29 mouse cellular contexts compared by ENCODE assay signal in the genomic region with DNA sequence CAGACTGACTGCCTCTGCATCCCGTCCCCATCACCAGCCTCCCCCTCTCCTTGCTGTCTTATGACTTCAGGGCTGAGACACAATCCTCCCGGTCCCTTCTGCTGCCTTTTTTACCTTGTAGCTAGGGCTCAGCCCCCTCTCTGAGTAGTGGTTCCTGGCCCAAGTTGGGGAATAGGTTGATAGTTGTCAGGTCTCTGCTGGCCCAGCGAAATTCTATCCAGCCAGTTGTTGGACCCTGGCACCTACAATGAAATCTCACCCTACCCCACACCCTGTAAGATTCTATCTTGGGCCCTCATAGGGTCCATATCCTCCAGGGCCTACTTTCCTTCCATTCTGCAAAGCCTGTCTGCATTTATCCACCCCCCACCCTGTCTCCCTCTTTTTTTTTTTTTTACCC. TPM values are rescaled to one million over a fixed set of nuclear protein-coding genes. Genes with fewer than 3 reads are reported as not detected.
A peak's percentile ranks its signal among the peaks of the same experiment; 100 is the strongest.
DNase-seq lines count a peak whose midpoint lies in the region; ATAC-seq and TF ChIP-seq lines count a peak whose summit lies in the region.
"Had no signal": no experiment of that assay in that cellular context is flagged by ENCODE, and none has a peak within 500 bp of the region (broad histone marks: within the 10 kb centered on the region; RNA-seq: fewer than 3 reads in every experiment).

No protein-coding gene starts in this region.

- TF ChIP-seq EP300 in liver, embryonic 14.5 days (IDR thresholded peaks at IDR 0.05; ENCODE audit: low read depth): no peak

- H3K27me3 ChIP-seq in liver, embryonic 12.5 days (replicated peaks): no peaks in the 10 kb centered on the region
- H3K27me3 ChIP-seq in liver, embryonic 14.5 days (ENCODE audit: control insufficient read depth, insufficient read depth, low read length): no peaks in the 10 kb centered on the region
- H3K27me3 ChIP-seq: CH12.LX; embryonic facial prominence, embryonic 13.5 days; midbrain, embryonic 12.5 days; neural tube, embryonic 13.5 days had no signal

- no peak for ATAC-seq in liver, embryonic 12.5 days
- no peak for ATAC-seq in liver, embryonic 14.5 days (ENCODE audit: insufficient read depth)
- no peak for ATAC-seq in megakaryocyte-erythroid progenitor cell, adult 5-6 weeks (replicated peaks; ENCODE audit: low FRiP score, low TSS enrichment, poor library complexity, severe bottlenecking)

- H3K4me1 ChIP-seq in liver, embryonic 12.5 days: peaks cover 72% of the 10 kb centered on the region
- H3K4me1 ChIP-seq in liver, embryonic 14.5 days (replicated peaks; ENCODE audit: control insufficient read depth in 2 of 2, insufficient read depth in 2 of 2, low read length in 1 of 2): peaks cover 31 to 49% of the 10 kb centered on the region in 2 experiments
- H3K4me1 ChIP-seq: embryonic facial prominence, embryonic 13.5 days; midbrain, embryonic 12.5 days; neural tube, embryonic 13.5 days had no signal

- DNase-seq in gastrocnemius, postnatal 25 days: peak; percentile 57
- no peak for DNase-seq in gastrocnemius, postnatal 10 days
- no peak for DNase-seq in liver
- DNase-seq in liver, embryonic 14.5 days (ENCODE audit: low read depth in 3 of 3, low spot score in 3 of 3): no peak
- DNase-seq in heart, adult 9 months (ENCODE audit: low spot score in 2 of 2): no peak
- DNase-seq: adrenal gland, adult 2 months; B cell, adult 2 months; embryo, embryonic 11 days; kidney, adult 11 months; lung, adult 18-20 months; lung, postnatal 10 days had no signal

- H3K9me3 ChIP-seq in liver, embryonic 12.5 days (replicated peaks): no peaks in the 10 kb centered on the region
- no peaks in the 10 kb centered on the region for H3K9me3 ChIP-seq in liver, embryonic 14.5 days (ENCODE audit: control insufficient read depth, low read length)
- H3K9me3 ChIP-seq: embryonic facial prominence, embryonic 13.5 days; G1E; midbrain, embryonic 12.5 days; neural tube, embryonic 13.5 days had no signal

- H3K4me2 ChIP-seq in liver, embryonic 12.5 days: no peak overlapping the region
- H3K4me2 ChIP-seq in liver, embryonic 14.5 days (ENCODE audit: low read depth): no peak overlapping the region
- H3K4me2 ChIP-seq: embryonic facial prominence, embryonic 13.5 days; heart, embryonic 11.5 days; midbrain, embryonic 12.5 days; neural tube, embryonic 13.5 days had no signal

- no peak for TF ChIP-seq CTCF in liver, embryonic 14.5 days (IDR thresholded peaks at IDR 0.05; ENCODE audit: low read depth)

- H3K4me3 ChIP-seq in liver, embryonic 12.5 days: no peak overlapping the region
- H3K4me3 ChIP-seq in liver, embryonic 14.5 days (ENCODE audit: insufficient read depth in 1 of 2, low read depth in 2 of 2, low read length in 2 of 2): no peak overlapping the region
- H3K4me3 ChIP-seq: embryonic facial prominence, embryonic 13.5 days; midbrain, embryonic 12.5 days; neural tube, embryonic 13.5 days had no signal

- peak overlapping the region; percentile 95 for H3K27ac ChIP-seq in liver, embryonic 12.5 days
- H3K27ac ChIP-seq in liver, embryonic 14.5 days: peak overlapping the region; percentile 7
- H3K27ac ChIP-seq: embryonic facial prominence, embryonic 13.5 days had no signal

- WGBS in liver, embryonic 12.5 days (ENCODE audit: insufficient replicate concordance): 71% methylated on average over 3 of the region's 3 CpGs
- 77% methylated on average over 3 of the region's 3 CpGs for WGBS in liver, embryonic 14.5 days (ENCODE audit: insufficient replicate concordance)

- peak overlapping the region; percentile 28; the same call in 1 of the 2 replicates for H3K9ac ChIP-seq in liver, embryonic 12.5 days
- no peak overlapping the region for H3K9ac ChIP-seq in liver, embryonic 14.5 days (replicated peaks)
- H3K9ac ChIP-seq: midbrain, embryonic 12.5 days; neural tube, embryonic 13.5 days had no signal

- peaks cover 88% of the 10 kb centered on the region for H3K36me3 ChIP-seq in liver, embryonic 12.5 days
- peaks cover 34% of the 10 kb centered on the region for H3K36me3 ChIP-seq in liver, embryonic 14.5 days (replicated peaks; ENCODE audit: control insufficient read depth, insufficient read depth, low read depth)

RNA-seq across cellular contexts. Expression of gene Trp53, which starts 11.3 kb away (rescaled TPM):
- total RNA-seq in gastrocnemius, postnatal 25 days (2021): 10 to 100 TPM; 12.2 to 12.7 TPM
- total RNA-seq in gastrocnemius, postnatal 10 days (2021): 10 to 100 TPM; 30.9 to 41.2 TPM
- 110 TPM in 2 replicates for polyA plus RNA-seq in liver, embryonic 12.5 days (2016; fragmentation: Nextera tagmentation; extraction: Ambion mirVana)
- polyA plus RNA-seq in liver, embryonic 14.5 days (2012; rRNA removed): 68.7 and 76.7 TPM in 2 replicates
- 61.2 and 66.4 TPM in 2 replicates for polyA plus RNA-seq in liver, embryonic 14.5 days (2014; fragmentation: Nextera tagmentation; extraction: Ambion mirVana)
- 286 and 348 TPM in 2 replicates for total RNA-seq in megakaryocyte-erythroid progenitor cell, adult 5-6 weeks (2014; fragmentation: Nextera tagmentation)
- total RNA-seq in megakaryocyte-erythroid progenitor cell, adult 5-6 weeks (2017): 59.0 and 109 TPM in 2 replicates

RNA-seq across cellular contexts. Expression of gene Wrap53, which starts 11.4 kb away (rescaled TPM):
- 1 to 10 TPM; 3.4 to 3.7 TPM for total RNA-seq in gastrocnemius, postnatal 25 days (2021)
- total RNA-seq in gastrocnemius, postnatal 10 days (2021): 1 to 10 TPM; 4.3 to 5.5 TPM
- polyA plus RNA-seq in liver, embryonic 12.5 days (2016; fragmentation: Nextera tagmentation; extraction: Ambion mirVana): 24.3 and 27.1 TPM in 2 replicates
- polyA plus RNA-seq in liver, embryonic 14.5 days (2012; rRNA removed): 10.8 and 12.7 TPM in 2 replicates
- polyA plus RNA-seq in liver, embryonic 14.5 days (2014; fragmentation: Nextera tagmentation; extraction: Ambion mirVana): 14.8 and 16.1 TPM in 2 replicates
- 36.5 and 51.0 TPM in 2 replicates for total RNA-seq in megakaryocyte-erythroid progenitor cell, adult 5-6 weeks (2014; fragmentation: Nextera tagmentation)
- total RNA-seq in megakaryocyte-erythroid progenitor cell, adult 5-6 weeks (2017): 9.6 and 14.5 TPM in 2 replicates

RNA-seq across cellular contexts. Expression of gene Atp1b2, which starts 14.3 kb away (rescaled TPM):
- total RNA-seq in gastrocnemius, postnatal 25 days (2021): 100 to 1,000 TPM; 365 to 378 TPM
- total RNA-seq in gastrocnemius, postnatal 10 days (2021): 100 to 1,000 TPM; 351 to 394 TPM
- 38.3 and 39.8 TPM in 2 replicates for polyA plus RNA-seq in liver, embryonic 12.5 days (2016; fragmentation: Nextera tagmentation; extraction: Ambion mirVana)
- 20.6 and 25.2 TPM in 2 replicates for polyA plus RNA-seq in liver, embryonic 14.5 days (2012; rRNA removed)
- 21.3 and 29.8 TPM in 2 replicates for polyA plus RNA-seq in liver, embryonic 14.5 days (2014; fragmentation: Nextera tagmentation; extraction: Ambion mirVana)
- 291 and 408 TPM in 2 replicates for total RNA-seq in megakaryocyte-erythroid progenitor cell, adult 5-6 weeks (2014; fragmentation: Nextera tagmentation)
- 32.8 and 68.9 TPM in 2 replicates for total RNA-seq in megakaryocyte-erythroid progenitor cell, adult 5-6 weeks (2017)
- total RNA-seq: CH12.LX had no signal

RNA-seq across cellular contexts. Expression of gene Shbg, which starts 26.3 kb away (rescaled TPM):
- under 1 TPM in 1 of 2 experiments, not detected in 1; 0.62 TPM for total RNA-seq in gastrocnemius, postnatal 25 days (2021)
- under 1 TPM in 1 of 2 experiments, not detected in 1; 0.54 TPM for total RNA-seq in gastrocnemius, postnatal 10 days (2021)
- 33.0 and 34.9 TPM in 2 replicates for polyA plus RNA-seq in liver, embryonic 12.5 days (2016; fragmentation: Nextera tagmentation; extraction: Ambion mirVana)
- 21.4 and 23.5 TPM in 2 replicates for polyA plus RNA-seq in liver, embryonic 14.5 days (2012; rRNA removed)
- polyA plus RNA-seq in liver, embryonic 14.5 days (2014; fragmentation: Nextera tagmentation; extraction: Ambion mirVana): 28.4 and 33.2 TPM in 2 replicates
- not detected in 2 replicates for total RNA-seq in megakaryocyte-erythroid progenitor cell, adult 5-6 weeks (2014; fragmentation: Nextera tagmentation)
- total RNA-seq in megakaryocyte-erythroid progenitor cell, adult 5-6 weeks (2017): not detected in 2 replicates
- total RNA-seq: adrenal gland, adult 2 months; CH12.LX; G1E; granulocyte monocyte progenitor cell, adult 5-6 weeks; hematopoietic stem cell, adult 5-6 weeks; layer of hippocampus, postnatal 10 days had no signal
- polyA plus RNA-seq: adrenal gland, adult 2 months; embryonic facial prominence, embryonic 13.5 days; forebrain, embryonic 14.5 days; G1E; heart, postnatal 0 days; kidney, embryonic 16.5 days; large intestine, adult 2 months; limb, embryonic 11.5 days; midbrain, embryonic 12.5 days; neural tube, embryonic 13.5 days; spleen, adult 2 months had no signal

RNA-seq across cellular contexts. Expression of gene Sat2, which starts 30.4 kb away (rescaled TPM):
- 1 to 10 TPM; 2.3 to 2.8 TPM for total RNA-seq in gastrocnemius, postnatal 25 days (2021)
- total RNA-seq in gastrocnemius, postnatal 10 days (2021): 1 to 10 TPM; 5.6 to 5.7 TPM
- polyA plus RNA-seq in liver, embryonic 12.5 days (2016; fragmentation: Nextera tagmentation; extraction: Ambion mirVana): 11.5 and 12.4 TPM in 2 replicates
- polyA plus RNA-seq in liver, embryonic 14.5 days (2012; rRNA removed): 3.7 and 5.1 TPM in 2 replicates
- polyA plus RNA-seq in liver, embryonic 14.5 days (2014; fragmentation: Nextera tagmentation; extraction: Ambion mirVana): 10.0 and 10.4 TPM in 2 replicates
- total RNA-seq in megakaryocyte-erythroid progenitor cell, adult 5-6 weeks (2014; fragmentation: Nextera tagmentation): not detected in 2 replicates
- not detected in 2 replicates for total RNA-seq in megakaryocyte-erythroid progenitor cell, adult 5-6 weeks (2017)
- total RNA-seq: CH12.LX; granulocyte monocyte progenitor cell, adult 5-6 weeks; hematopoietic stem cell, adult 5-6 weeks had no signal
- polyA plus RNA-seq: erythroblast, embryonic 14.5 days; G1E had no signal
